Mouse (Mus musculus) limb, embryonic 14.5 days (tissue): Measurements from ENCODE around the gene Dct. TPM values are rescaled to one million over a fixed set of nuclear protein-coding genes. Genes with fewer than 3 reads are reported as not detected.

Experiments
- ATAC-seq: fragments of 200-750 bp; cut with Nextera tagmentation; 2 replicates; pipeline ENCODE4 v1.8.0; 2017; ENCODE audit warnings: low read depth, moderate number of reproducible peaks, moderate TSS enrichment; ENCODE audit not compliant: low FRiP score
- DNase-seq: peaks from one replicate; pipeline ENCODE4 v3.0.0-alpha.2; 2015; ENCODE audit warnings: low spot score
- H3K27ac ChIP-seq: fragments of 300-500 bp; sonication (generic); replicated peaks from 2 replicates; pipeline ENCODE4 v1.5.1; 2014; ENCODE audit warnings: low read depth, mild to moderate bottlenecking, low read length, moderate library complexity, mixed read lengths
- H3K27me3 ChIP-seq: fragments of 300-500 bp; sonication (generic); 2 replicates; pipeline ENCODE4 v1.6.1; 2014; ENCODE audit warnings: low read length, mixed read lengths; ENCODE audit not compliant: control insufficient read depth, insufficient read depth
- H3K36me3 ChIP-seq: fragments of 300-500 bp; sonication (generic); 2 replicates; pipeline ENCODE4 v1.6.1; 2014; ENCODE audit warnings: mild to moderate bottlenecking, low read length, moderate library complexity, mixed read lengths; ENCODE audit not compliant: control insufficient read depth, insufficient read depth
- H3K4me1 ChIP-seq: fragments of 300-500 bp; sonication (generic); 2 replicates; pipeline ENCODE4 v1.6.1; 2014; ENCODE audit warnings: antibody characterized with exemption, low read length, mixed read lengths; ENCODE audit not compliant: control insufficient read depth, insufficient read depth
- H3K4me2 ChIP-seq: fragments of 300-500 bp; sonication (generic); replicated peaks from 2 replicates; pipeline ENCODE4 v1.6.1; 2014; ENCODE audit warnings: low read depth, mild to moderate bottlenecking, low read length, moderate library complexity; ENCODE audit not compliant: severe bottlenecking
- H3K4me3 ChIP-seq: fragments of 300-500 bp; sonication (generic); replicated peaks from 2 replicates; pipeline ENCODE4 v1.5.1; 2014; ENCODE audit warnings: low read length
- H3K9ac ChIP-seq: fragments of 300-500 bp; sonication (generic); 2 replicates; pipeline ENCODE4 v1.6.1; 2014; ENCODE audit warnings: mild to moderate bottlenecking, low read depth, low read length, moderate library complexity; ENCODE audit not compliant: severe bottlenecking
- H3K9me3 ChIP-seq: fragments of 300-500 bp; sonication (generic); 2 replicates; pipeline ENCODE4 v1.6.1; 2016; ENCODE audit warnings: low read length; ENCODE audit not compliant: control insufficient read depth
- POLR2A ChIP-seq: fragments of 200-500 bp; IDR thresholded peaks from 2 replicates; pipeline ENCODE4 v1.8.0; 2012; ENCODE audit warnings: inconsistent platforms, mild to moderate bottlenecking, moderate library complexity, borderline replicate concordance; ENCODE audit not compliant: insufficient read depth, insufficient read length; ENCODE audit errors: extremely low read depth
- WGBS: fragments of 180-500 bp; shearing (Covaris S2); extraction: QIAGEN DNeasy Blood & Tissue Kit; methylation state at CpG from one replicate; pipeline ENCODE4 v1.1.7; 2014; 5-methylcytosine and 5-hydroxymethylcytosine counted together
- polyA plus RNA-seq, 2 experiments: library from polyadenylated mRNA; depleted of rRNA in 1 of 2; stranded (reverse) in 1 of 2; unstranded in 1 of 2; fragments of >200 nt; fragmentation: Nextera tagmentation in 1 of 2; extraction: Ambion mirVana in 1 of 2; gene quantifications; 2 replicates each; pipeline versions ENCODE4 v1.2.1 to v1.2.3; 2012 to 2014

Gene Dct
- polyA plus RNA-seq, 2 experiments = 3.3 to 4.1 TPM

GRCm38 (mm10) chr14:117972576-117972975 lies 79.5 kb downstream of the Dct start:
- Histone ChIP-seq H3K4me1 (no peaks in the 10 kb centered on the region), H3K9me3 (no peaks in the 10 kb centered on the region), H3K4me2 (no peak overlapping the region), H3K36me3 (no peaks in the 10 kb centered on the region), H3K4me3 (no peak overlapping the region), H3K27me3 (no peaks in the 10 kb centered on the region), H3K27ac (no peak overlapping the region), H3K9ac (no peak overlapping the region)
- no peak for DNase-seq
- ATAC-seq = no peak
- WGBS = 85% methylated on average over 5 of the region's 5 CpGs
- TF ChIP-seq POLR2A = no peak

Other genes starting within 250 kb of the Dct start
- 36.0 and 39.9 TPM in 2 replicates for gene Tgds, start 80.5 kb upstream of the Dct start, polyA plus RNA-seq (2012; rRNA removed)
- gene Tgds, start 80.5 kb upstream of the Dct start, polyA plus RNA-seq (2014; fragmentation: Nextera tagmentation; extraction: Ambion mirVana) = 37.9 and 38.6 TPM in 2 replicates
- gene Gpr180, start 84.9 kb upstream of the Dct start, polyA plus RNA-seq (2012; rRNA removed) = 60.8 and 75.7 TPM in 2 replicates
- gene Gpr180, start 84.9 kb upstream of the Dct start, polyA plus RNA-seq (2014; fragmentation: Nextera tagmentation; extraction: Ambion mirVana) = 82.6 and 84.5 TPM in 2 replicates
- 0.85 and 0.98 TPM in 2 replicates for gene Sox21, start 184.8 kb upstream of the Dct start, polyA plus RNA-seq (2012; rRNA removed)
- 0.65 and 0.84 TPM in 2 replicates for gene Sox21, start 184.8 kb upstream of the Dct start, polyA plus RNA-seq (2014; fragmentation: Nextera tagmentation; extraction: Ambion mirVana)
- not detected in 2 replicates for gene Gm9376, start 214.7 kb upstream of the Dct start, polyA plus RNA-seq (2012; rRNA removed)
- not detected in 2 replicates for gene Gm9376, start 214.7 kb upstream of the Dct start, polyA plus RNA-seq (2014; fragmentation: Nextera tagmentation; extraction: Ambion mirVana)